Mouse (Mus musculus): ENCODE measurements around the gene Med29.

- no peak for TF ChIP-seq CTCF (IDR thresholded peaks at IDR 0.05; ENCODE audit: extremely low read depth, insufficient read length, insufficient replicate concordance, low read depth, low read length)
- TF ChIP-seq POLR2A (IDR thresholded peaks at IDR 0.05; ENCODE audit: low read depth, low read length) = no peak
Observed at GRCm38 (mm10) chr7:28417368-28417767, 24.9 kb upstream of the Med29 start.

Data from small intestine, adult 2 months (tissue).